Mouse (Mus musculus): ENCODE data around the gene Ubl4a. TPM values are rescaled to one million over a fixed set of nuclear protein-coding genes. Genes with fewer than 3 reads are reported as not detected.
A peak's percentile ranks its signal among the peaks of the same experiment; 100 is the strongest.
"Not testable (repeated sequence)": the region's sequence is repeated elsewhere in the genome, so short reads cannot be mapped to it uniquely, and the experiment has no call there.

Gene Ubl4a
- total RNA-seq (2017): 7.8 and 7.9 TPM in 2 replicates

DNA sequence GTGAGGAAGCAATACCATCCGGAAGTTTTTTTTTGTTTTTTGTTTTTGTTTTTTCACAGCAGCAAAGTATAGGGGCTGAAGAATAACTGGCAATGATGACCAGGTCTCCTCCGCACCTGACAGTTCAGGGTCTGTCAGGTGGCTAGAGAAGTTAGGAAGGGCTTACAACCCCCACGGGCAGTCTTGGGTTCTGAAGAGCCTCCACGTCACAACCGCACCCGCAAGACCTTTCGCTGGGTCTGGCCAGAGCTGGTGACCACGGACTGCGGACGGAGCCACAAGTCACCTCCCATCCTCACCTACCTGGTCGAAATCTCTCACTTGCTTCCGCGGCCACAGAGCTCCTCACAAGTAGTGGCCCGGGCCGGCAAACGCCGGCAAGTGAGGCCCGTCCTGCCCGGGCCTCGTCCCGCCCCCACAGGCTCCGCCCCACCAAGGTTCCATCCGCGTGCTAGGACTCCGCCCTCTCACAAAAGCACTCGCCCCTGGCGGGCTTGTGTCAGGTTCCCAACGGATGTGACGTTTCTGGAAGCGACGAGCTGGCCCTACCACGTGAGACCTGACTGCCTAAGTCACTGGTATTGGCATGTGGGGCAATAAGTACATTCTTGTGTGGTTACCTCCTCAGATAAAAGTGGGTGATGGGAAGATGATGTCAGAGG, at the start of gene Ubl4a, which contains the start of gene Slc10a3:
Gene Ubl4a, minus strand, starts transcription at position 331 of the 662 bp plus-strand sequence.
Gene Slc10a3, minus strand, starts transcription at position 462 of the 662 bp plus-strand sequence.
- peak; percentile 97 for ATAC-seq (ENCODE audit: extremely low read depth, insufficient number of reproducible peaks, low FRiP score, poor library complexity, severe bottlenecking)

GRCm38 (mm10) chrX:74413377-74413776, 40.4 kb upstream of the Ubl4a start:
- peak; percentile 85 for ATAC-seq (ENCODE audit: extremely low read depth, insufficient number of reproducible peaks, low FRiP score, poor library complexity, severe bottlenecking)

- ATAC-seq (ENCODE audit: extremely low read depth, insufficient number of reproducible peaks, low FRiP score, poor library complexity, severe bottlenecking): no peak
These were observed 35.3 kb upstream of the Ubl4a start for GRCm38 (mm10) chrX:74408340-74408739.

GRCm38 (mm10) chrX:74400136-74400535, 27.1 kb upstream of the Ubl4a start:
- ATAC-seq (ENCODE audit: extremely low read depth, insufficient number of reproducible peaks, low FRiP score, poor library complexity, severe bottlenecking): no peak

DNA sequence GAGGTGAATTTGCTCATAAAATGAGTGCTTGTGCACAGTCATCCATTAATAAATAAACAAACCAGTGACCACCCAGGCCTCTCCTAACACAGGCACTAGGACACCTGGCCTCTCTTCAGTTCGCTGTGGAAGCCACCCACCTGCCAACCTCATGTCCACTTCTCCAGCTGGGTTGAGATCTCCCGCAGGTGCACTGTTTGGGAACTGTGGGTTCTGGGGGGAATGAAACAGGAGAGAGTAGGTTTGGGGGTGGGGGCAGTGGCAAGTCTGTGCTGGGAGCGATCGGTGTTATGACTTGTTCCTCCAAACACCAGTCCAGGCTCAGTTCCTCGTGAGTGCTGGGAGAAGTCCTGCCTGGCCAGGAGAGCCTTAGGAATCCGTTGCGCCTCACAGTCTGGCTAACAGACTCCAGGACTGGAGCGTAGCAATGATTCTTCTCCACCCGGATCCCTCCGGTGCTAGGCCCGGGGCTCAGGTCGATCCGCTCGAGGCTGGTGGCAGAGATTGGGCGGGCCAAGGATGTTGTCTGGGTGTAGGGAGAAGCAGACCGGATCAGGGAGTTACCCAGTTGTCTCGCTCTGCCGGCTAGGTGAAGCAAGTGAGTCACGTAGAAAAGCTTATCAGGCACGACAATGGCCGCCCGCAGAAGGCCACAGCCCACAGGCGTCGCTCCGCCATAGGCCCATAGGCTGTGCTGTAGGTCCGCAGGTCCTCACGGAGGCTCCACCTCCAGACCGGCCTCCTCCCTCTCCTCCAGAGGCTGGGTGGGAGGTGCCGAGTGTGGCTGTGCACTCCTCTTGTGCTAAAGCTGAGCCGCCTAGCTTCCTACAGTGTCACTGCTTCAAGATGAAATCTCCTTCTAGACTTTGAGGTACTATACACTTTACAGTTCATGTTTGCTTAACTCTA, 19.8 kb upstream of the Ubl4a start, which contains the start of the genes Fam3a and Ikbkg:
Gene Fam3a, minus strand, starts transcription at position 738 of the 909 bp plus-strand sequence.
Gene Ikbkg, plus strand, starts transcription at position 756 of the 909 bp plus-strand sequence.
- ATAC-seq (ENCODE audit: extremely low read depth, insufficient number of reproducible peaks, low FRiP score, poor library complexity, severe bottlenecking): peak; percentile 100

DNA sequence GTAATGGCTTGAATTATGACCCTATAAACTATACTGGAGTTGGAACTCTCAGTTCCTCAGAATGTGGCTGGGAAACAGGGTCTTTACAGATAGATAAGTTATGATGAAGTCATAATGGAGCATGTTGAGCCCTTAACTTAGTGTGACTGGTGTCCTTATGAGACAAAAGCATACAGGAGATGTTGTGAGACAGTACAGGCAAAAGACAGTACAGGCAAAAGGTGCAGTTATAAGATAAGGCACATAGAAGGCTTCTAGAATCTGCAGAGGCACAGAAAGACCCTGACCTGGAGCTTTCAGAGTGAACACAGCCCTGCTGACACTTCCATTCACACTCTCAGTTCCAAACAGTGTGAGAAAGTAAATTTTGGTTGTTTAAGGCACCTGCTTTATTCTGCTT, 15.1 kb upstream of the Ubl4a start:
- no peak for ATAC-seq (ENCODE audit: extremely low read depth, insufficient number of reproducible peaks, low FRiP score, poor library complexity, severe bottlenecking)

DNA sequence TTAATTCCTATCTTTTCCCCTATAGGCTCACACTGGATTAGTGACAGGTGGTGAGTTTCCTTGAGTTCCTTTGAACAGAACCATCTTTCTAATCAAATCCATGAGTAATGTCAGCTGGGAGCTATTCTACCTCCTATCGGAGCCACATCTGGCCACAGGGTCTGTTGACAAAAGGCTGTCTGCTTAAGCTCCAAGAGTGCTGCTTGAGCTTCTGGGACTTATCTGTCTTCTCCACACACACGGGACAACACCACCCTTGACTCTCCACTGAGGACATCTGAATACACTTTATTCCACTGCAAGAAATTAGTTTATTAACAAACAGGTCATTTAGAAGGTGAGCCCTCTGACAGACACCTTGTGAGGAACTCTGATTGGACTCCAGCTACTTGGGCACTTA, 11.4 kb upstream of the Ubl4a start:
- no peak for ATAC-seq (ENCODE audit: extremely low read depth, insufficient number of reproducible peaks, low FRiP score, poor library complexity, severe bottlenecking)

- peak; percentile 22; the same call in 1 of the 2 replicates for ATAC-seq (ENCODE audit: extremely low read depth, insufficient number of reproducible peaks, low FRiP score, poor library complexity, severe bottlenecking)
These were observed 4.7 kb downstream of the Ubl4a start for GRCm38 (mm10) chrX:74368209-74368909.

- ATAC-seq (ENCODE audit: extremely low read depth, insufficient number of reproducible peaks, low FRiP score, poor library complexity, severe bottlenecking): no peak
These were observed 5.5 kb downstream of the Ubl4a start for GRCm38 (mm10) chrX:74367512-74367911.

DNA sequence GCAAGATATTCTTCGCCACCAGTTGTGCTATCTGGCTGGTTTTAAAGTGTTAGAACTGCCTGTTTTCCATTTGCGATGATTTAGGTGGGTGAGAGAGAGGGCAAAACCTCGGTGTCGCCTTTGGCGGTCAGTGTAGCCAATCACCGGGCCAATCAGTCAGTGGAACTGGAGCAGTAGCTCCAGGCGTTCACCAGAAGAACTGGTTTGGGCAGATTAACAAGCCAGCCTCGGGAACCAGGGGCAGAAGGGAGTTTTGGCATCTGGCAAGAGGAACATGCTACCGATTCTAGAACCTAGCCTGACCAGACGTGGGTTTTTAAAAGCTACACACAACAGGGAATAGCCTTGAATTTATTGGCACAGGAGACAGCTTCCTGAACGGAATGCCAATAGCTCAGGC, 13.8 kb downstream of the Ubl4a start:
- ATAC-seq (ENCODE audit: extremely low read depth, insufficient number of reproducible peaks, low FRiP score, poor library complexity, severe bottlenecking): no peak

GRCm38 (mm10) chrX:74357069-74357468, 15.9 kb downstream of the Ubl4a start:
- not testable (repeated sequence) for ATAC-seq (ENCODE audit: extremely low read depth, insufficient number of reproducible peaks, low FRiP score, poor library complexity, severe bottlenecking)

DNA sequence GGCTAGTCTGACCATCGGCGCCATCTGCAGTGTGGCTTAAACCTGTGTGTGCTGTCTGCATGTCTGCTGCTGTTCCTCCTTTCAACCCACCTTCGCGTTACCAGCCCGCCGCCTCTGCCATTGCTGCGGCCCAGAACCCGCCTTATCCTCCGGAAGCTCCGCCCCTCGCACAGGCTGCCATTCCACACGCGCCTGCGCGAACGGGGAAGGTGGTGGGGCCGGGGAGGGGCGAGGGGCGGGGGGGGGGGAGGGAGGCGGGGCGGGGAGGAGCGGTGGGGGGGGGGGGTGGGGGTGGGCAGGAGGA, 19.6 kb downstream of the Ubl4a start, which contains the start of gene Lage3:
Gene Lage3, minus strand, starts transcription at position 152 of the 304 bp plus-strand sequence.
- ATAC-seq (ENCODE audit: extremely low read depth, insufficient number of reproducible peaks, low FRiP score, poor library complexity, severe bottlenecking): peak; percentile 80

GRCm38 (mm10) chrX:74352645-74353466, 20.2 kb downstream of the Ubl4a start:
- no peak for ATAC-seq (ENCODE audit: extremely low read depth, insufficient number of reproducible peaks, low FRiP score, poor library complexity, severe bottlenecking)

DNA sequence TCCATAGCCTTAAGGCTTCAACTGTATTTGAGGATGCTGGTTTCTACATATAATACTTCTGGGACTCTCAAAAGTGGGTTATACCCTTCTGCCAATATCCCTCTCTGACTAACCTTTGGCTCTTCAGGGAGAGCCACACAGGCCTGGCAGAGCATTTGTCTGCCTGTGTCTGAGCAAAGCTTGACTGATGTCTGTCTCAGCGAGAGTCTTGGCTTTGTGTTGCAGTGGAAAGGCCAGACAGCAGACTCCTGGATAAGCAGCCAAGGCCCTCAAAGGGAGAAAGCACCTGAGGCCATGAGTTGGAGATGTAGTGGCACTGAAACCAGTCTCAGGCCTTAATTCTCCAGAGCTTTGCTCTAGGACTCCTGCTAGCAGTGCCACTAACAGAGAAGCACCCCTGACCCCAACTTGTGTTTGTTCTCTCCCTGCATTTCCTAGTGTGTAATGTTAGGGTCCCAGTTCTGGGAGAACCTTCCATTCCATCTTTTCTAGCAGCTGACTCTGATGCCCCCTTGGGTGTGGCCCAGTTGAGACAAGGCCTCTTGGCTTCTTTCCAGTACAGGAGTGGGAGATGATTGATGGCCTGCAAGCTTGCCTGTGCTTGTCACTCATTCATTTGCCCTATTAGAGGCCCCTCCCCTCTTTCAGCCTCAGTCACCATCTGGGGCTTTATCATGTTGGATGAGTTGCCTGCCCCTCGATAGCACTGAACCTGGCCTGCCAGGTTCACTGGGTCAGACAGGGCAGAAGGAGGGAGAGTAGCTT, 42.7 kb downstream of the Ubl4a start:
- ATAC-seq (ENCODE audit: extremely low read depth, insufficient number of reproducible peaks, low FRiP score, poor library complexity, severe bottlenecking): no peak

GRCm38 (mm10) chrX:74329215-74329671, 43.8 kb downstream of the Ubl4a start:
- no peak for ATAC-seq (ENCODE audit: extremely low read depth, insufficient number of reproducible peaks, low FRiP score, poor library complexity, severe bottlenecking)

DNA sequence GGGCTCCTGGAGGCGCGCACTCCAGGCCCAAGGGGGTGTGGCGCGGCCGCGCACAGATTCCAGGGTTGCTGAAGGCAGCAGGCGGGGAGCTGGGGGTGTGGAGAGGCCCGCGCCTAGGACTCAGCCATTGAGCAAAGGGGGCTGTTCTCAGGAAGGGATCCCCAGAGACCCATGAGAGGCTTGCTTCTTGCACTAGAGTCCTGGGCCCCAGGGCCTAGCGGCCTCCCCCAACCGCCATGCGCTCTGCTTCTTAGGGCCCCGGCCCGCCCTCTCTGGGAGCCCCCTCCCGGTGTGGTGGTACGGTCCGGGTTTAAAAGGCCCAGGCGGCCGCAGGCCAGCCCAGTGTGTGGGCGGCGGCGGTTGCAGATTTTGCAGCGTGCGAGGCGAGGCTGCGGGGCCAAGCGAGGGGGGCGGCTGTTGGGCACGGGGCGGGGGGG, 44.3 kb downstream of the Ubl4a start, which contains the start of gene Plxna3:
Gene Plxna3, plus strand, starts transcription at position 342 of the 437 bp plus-strand sequence.
- peak; percentile 55; the same call in 1 of the 2 replicates for ATAC-seq (ENCODE audit: extremely low read depth, insufficient number of reproducible peaks, low FRiP score, poor library complexity, severe bottlenecking)

Data from neutrophil, adult 5-6 weeks (primary cell).